Mouse (Mus musculus) B cell, adult 2 months (primary cell): Measurements from ENCODE around the gene Ctrb1.

ENCODE experiments used
- DNase-seq, 2 experiments: peaks; one replicate each; pipeline ENCODE4 v3.0.0; 2022

Gene Ctrb1

DNA sequence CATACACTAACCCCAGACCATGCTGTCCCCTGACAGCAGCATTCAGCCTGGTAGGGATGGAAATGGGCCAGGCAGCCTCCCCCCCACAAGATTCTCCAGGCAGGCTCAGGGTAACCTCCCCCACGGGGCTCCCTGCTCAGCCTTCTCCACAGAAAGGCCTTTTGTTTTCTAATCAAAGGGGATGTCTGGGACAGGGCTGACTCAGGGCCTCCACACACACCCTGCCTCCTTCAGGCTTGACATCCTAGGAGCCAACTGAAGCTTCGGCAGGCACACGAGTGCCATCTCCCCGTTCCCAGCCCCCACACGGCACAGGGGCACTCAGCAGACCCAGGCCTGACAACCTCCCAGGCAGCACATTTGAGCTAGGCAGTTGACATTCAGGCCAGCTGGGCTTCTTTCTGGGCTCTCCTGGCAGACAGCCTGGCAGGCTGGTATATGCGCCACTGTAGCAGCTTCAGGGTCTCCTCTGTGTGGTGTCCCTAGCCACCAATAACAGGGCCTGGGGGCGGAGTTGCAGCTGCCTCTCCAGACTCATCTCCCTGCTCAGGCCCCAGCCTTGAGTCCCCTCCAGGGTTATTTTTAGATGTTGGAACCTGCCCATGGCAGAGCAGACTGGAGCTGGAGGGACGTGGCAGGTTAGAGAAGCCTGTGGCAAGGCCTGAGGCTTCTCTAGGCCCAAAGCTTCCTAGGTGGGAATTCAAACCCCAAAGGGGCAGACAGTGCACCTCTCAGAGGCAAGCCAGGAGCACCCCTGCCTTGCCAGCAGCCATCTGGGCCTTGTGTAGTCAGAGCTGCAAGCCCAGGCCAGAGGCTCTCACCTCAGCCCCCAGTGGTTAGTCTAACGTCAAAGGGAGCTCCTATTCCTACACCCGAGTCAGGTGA, 26.0 kb upstream of the Ctrb1 start:
- DNase-seq, result no peak

DNA sequence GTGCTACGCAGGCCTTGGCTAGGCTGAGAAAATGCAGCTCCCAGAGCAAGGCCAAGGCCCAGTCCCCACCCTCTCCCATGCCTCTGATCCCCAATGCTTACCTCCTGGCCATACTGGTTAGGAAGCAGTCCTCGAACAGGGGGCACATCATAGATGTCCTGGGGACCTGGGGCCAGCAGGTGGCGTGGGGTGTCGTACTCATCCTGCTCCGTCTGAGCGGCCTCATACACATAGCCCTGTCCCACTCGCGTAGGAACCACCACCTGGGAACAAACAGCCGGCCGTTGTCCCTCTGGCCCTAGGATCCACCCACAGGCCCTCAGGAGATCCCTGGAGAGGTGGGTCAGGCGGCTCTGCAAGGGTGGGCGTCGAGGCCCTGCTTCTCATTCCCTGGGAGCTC, 24.7 kb upstream of the Ctrb1 start:
- DNase-seq, result no peak

DNA sequence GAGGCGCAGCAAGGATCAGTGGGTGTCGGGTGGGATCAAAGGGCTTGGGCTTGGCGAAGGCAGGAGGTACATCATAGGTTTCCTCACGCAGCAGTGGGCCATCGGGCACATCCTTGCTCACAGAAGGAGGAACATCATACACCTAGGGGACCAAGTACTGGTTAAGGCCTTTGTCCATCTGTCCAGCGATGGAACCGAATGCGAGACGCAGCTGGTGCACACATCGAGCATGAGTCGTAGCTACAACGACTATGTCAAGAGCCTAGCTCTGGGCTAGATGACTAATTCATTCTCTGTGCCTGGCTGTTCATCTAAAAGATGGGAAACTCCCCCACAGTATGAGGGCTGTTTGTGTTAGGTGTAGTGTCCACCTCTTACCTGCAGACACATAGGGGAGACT, 23.5 kb upstream of the Ctrb1 start:
- DNase-seq, result no peak

DNA sequence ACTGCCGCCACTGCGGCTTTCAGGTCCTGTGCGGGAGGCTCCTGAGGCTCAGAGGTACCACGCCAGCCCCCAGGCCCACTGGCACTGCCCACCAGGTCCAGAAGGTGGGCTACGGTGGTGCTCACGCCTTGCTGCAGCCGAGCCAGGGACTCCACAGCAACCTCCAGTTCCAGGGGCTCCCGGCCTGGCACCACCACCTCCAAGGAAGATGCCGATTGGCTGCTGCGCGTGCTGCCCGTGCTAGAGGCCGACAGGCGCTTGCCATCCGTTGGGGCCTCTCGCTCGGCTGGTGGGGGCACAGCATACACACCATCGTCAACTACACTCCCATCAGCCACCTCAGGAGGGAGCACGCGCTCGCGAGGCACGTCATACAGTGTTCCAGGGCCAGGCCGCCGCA, 23.0 kb upstream of the Ctrb1 start:
- no peak for DNase-seq

DNA sequence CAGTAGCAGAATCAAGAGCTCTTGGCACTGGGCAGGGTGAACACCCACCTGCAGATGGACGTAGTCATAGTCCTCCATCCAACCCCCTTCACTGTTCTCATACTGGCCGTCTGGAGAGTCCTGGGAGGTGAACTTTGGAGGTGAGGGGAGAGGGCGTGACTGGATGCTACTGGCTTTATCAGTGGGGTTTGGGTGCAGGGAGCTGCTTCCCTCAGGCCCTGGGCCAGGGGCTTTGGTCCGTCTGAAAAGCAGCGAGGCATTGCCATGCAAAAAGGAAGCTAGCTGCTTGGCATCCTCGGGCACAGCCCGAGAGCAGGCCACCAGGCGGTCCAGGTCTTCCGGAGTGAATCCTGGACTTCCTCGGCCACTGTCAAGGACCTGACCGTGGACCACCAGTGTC, 22.5 kb upstream of the Ctrb1 start:
- no peak for DNase-seq

DNA sequence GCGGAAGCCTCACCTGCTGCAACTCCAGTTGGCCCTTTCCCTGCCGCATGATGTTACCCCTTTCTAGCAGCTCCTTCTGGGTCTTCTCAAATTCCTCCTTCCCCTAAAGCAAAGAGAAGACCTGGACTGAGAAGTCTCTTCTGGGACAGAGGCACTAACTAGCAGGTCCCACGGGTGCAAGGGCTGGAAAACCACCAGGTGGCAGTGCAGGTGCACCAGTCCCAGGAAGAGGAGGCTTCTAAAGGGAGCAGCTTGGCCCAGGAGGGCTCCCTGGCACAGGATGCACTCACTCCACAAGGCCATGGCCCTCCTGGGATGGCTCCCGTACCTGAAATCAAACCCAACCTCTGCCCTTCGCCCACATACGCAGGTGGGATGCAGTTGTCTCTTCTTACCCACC, 21.8 kb upstream of the Ctrb1 start:
- peak; percentile 67 to 72 for DNase-seq

DNA sequence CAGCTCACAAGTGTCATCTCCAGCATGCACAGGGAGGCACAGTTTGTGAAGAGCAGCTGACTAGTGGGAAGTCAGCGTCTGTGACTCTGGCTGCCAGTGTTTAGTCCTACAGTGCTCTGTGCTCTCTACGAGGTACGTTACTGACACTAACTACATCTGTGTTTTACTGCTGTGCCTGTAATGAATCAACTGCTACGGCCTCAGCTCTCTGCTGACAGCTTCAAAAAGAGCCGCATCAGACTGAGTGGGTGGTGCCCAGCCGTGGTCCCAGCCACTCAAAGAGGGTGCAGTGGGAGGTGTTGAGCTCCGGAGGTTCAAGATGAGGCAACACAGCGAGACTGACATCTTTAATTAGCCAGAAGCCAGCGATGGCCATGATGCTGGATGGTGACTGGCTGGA, 21.3 kb upstream of the Ctrb1 start:
- no peak for DNase-seq

DNA sequence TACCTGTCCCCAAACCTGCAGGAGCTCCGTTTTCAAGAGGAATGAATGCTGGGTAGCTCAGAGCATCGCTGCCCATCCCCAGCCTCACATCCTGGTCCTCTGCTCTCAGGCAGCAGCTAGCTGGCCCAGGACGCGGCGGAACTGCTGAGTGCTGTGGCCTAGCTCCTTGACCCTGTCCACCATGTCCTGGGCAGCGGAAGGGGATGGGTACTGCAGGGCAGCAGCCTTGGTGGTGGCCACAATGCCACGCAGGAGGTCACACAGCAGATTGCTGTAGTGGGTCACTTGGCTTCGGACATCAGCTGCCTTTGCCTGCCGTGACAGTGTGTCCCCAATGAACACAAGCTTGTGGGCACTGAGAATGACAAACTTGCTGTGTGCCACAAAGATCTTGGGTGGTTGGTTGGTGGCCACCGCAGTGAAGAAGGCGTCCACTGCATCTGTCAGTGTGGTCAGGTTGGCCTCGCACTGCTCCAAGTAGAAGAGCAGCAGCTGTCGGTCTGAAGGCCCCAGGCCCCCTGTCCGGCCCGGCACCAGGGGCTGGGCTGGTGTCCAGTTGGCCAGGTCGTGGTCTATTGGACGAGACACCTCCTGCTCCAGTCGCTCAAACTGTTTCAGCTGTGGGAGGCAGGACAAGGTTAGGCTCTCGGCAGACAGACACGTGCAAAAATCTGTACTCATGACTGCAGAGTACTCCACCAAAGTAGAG, 20.1 kb upstream of the Ctrb1 start:
- DNase-seq, result no peak

DNA sequence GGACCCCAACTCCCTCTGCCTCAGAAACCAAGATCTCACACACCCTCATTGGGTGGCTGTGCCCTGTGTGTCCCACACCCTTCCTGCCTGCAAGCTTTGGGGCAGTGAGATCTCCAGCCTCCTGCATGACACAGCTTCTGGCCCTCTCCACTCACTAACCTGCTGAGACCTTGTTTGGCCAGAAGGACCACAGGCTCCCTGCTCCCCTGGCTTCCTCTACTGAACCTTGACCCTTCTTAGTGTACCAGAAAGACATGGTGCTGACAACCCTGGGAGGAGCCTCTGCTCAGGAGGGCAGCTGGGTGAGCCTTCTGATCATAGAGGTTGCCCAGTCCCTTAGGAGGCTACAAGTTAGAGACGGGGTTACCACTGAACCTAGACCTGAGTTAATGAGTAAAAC, 18.4 kb upstream of the Ctrb1 start:
- DNase-seq, result no peak

DNA sequence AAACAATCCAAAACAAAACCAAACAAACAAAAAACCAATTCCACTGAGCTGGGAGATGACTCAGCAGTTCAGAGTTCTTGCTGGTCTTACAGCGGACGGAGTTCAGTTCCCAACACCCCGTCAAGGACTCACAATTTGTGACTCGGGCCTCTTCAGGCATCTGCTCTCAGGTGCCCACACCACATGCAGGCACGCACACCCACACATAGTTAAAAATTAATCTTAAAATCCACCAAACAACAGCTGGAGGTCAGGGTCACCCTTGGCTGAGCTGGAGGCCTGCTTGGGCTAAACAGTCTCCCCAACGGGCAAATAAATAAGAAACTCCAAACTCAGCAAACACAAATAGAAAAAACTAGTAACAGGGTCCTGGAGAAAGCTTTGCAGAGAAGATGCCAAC, 17.5 kb upstream of the Ctrb1 start:
- DNase-seq, result no peak

DNA sequence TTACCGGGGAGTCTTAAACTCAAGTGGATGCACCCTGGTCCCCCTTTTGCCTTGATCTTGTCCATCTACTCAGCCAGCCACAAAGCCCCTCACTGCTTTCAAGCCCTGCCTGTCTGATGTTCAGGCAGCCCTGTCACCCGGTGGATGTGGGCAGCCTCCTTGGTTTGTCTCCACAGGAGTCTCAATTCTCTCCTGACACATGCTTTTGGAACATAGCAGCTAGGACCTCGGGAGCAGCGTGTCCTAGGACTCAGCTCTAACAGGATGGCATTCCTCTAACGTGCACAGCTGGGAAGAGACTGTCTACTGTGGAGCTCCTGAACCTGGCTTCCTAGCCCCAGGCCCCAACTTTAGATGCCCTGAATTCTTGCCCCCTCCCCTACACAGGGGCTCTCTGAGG, 14.9 kb upstream of the Ctrb1 start:
- no peak for DNase-seq

DNA sequence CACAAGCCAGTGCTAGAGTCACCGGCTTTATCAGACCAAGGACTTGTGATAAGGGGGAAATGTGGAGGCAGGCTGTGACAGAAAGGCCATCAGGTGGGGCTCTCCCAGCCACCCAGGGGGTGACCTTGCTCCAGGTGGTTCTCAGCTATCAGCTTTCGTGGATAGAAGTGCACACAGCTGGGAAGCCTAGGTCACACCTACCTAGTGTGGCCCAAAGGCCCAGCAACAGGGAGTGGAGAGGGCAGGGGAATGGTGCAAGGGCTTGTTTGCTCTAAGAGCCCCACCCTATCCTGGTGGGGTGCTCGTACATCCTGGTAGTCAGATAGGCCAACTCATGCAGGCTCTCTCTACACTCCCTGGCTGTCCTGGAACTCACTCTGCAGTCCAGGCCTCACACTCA, 14.4 kb upstream of the Ctrb1 start:
- no peak for DNase-seq

DNA sequence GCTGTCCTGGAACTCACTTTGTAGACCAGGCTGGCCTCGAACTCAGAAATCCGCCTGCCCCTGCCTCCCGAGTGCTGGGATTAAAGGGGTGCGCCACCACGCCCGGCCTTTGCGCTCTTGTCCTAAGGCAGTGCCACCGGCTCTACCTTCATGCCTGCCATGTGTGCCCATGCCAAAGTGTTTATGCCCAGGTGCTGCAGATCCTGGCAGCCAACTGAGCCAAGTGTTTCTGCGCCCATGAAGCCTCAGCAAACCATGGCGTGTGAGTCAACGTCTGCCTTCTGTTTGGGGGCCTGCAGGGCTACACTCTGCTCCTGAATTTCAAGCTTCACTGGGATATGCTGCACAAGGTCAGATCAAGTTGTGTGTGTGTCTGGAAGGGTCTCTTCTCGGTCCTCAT, 13.8 kb upstream of the Ctrb1 start:
- no peak for DNase-seq

DNA sequence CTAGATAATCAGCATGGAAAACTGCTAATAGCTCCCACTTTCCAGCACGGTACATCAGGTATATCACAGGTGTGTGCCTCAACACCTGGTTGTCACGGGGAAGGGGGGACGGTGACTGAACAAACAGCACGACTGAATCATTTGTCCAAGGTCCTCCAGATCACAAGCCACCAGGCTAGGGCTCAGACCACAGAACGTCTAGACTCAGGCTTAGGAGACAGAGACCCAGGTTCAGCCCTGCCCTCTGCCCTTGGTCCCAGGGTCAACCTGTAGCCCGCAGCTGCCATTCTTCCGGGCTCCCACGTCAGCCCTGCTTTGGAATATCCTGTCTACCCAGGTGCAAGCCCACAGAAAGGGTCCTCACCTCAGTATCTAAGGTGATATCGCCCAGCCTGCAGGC, 10.6 kb upstream of the Ctrb1 start:
- DNase-seq, result no peak

DNA sequence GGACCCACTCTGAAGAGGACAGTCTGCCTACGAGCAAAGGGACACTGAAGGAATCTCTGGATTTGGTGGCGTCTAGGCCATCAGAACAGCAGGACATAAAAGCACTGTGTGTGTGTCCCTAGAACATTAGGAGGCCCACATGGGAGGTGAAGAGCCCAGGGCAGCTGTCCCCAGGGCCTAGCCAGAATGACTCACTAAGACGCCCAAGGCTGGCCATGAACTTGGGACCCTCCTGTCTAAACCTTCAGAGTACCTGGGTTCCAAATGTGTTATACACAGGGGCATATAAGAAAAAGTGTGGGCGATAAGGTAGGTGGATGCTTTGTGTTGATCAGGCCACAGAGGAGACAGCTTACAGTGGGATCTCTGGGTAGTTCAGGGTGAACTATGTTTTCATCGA, 9.9 kb upstream of the Ctrb1 start:
- no peak for DNase-seq

DNA sequence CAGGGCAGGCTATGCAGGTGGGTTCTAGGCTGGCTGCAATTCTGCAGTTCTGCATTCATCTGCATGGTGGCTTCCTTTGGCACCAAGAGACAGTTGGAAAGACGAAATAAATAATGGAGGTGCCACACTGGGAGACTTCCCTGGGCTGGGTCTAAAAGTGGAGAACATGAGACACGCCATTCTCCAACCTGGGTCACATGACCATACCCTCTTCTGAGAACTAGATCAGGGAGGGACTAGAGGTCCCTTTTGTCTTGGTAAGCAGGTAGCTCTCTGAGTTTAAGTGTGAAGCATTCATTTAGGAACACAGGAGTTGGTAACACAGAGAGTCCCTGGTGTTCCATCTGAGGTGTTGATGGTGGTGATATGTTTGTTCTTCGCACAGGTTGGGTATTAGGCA, 9.4 kb upstream of the Ctrb1 start:
- no peak for DNase-seq

DNA sequence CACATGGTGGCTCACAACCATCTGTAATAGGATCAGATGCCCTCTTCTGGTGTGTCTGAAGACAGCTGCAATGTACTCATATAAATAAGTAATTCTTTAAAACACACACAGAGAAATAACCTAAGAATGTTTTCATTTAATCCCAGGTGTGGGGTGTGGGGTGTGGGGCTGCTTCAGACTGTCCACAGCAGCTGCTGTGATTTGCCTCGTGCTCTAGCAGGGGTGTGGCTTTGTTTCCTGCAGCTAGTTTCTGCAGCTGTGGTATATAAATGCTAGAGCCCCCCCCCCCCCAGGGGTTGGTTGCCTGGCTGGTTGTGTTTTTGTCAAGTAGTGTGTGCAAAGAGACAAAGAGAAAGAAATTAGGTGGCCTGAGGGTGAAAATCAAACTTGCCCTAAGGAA, 8.2 kb upstream of the Ctrb1 start:
- DNase-seq, result no peak

DNA sequence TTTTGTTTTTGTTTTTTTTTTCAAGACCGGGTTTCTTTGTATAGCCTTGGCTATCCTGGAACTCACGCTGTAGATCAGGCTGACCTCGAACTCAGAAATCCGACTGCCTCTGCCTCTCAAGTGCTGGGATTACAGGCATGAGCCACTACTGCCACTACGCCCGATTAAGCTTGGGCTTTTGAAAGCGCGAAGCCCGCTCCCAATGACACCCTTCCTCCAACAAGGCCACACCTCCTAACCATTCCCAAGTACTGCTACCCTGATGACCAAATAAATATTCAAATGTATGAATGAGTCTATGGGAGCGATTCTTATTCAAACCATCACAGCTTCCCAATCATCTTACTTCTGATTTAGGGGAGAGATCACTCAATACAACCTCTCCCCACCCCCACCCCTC, 6.8 kb upstream of the Ctrb1 start:
- DNase-seq, result no peak

DNA sequence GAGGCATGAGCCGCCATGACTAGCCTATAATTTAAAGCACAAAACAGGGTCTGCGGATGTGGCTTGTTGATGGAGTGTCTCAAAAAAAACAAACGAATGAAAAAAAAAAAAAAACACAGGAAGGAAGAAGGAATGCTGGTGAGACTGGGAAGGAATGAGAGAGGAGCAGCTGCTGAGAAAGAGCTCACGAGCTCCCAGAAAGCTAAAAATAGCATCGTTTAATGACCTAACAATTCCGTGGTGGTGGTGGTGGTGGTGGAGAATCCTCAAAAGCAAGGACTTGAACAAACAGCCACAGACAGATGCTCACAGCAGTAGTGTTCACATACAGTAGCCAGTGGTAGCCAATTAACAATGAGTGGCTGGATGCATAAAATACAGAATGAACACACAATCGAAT, 4.6 kb upstream of the Ctrb1 start:
- DNase-seq, result no peak

DNA sequence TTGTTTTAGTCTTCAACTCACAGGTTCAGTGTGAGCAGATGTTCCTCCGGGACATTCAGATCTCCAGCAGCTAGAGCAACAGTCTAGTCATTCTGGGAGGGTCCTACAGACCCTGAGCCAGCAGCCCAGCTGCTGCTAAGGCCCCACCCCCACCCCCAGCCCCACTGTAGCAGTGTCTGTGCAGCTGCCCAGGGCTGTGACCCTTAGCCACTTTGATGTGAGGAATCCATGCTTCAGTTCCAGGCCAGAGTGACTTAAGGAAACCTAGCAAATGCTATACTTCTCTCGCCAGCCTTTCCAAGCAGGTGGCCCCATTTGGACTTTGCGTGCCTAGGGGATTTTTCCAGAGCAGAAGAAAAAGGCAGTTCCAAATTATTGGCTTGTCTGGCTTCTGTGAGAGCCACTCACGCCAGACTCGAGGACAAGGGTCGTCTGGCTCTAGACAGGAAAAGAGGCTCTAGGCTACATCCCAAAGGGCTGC, 2.5 kb upstream of the Ctrb1 start:
- DNase-seq, result no peak

DNA sequence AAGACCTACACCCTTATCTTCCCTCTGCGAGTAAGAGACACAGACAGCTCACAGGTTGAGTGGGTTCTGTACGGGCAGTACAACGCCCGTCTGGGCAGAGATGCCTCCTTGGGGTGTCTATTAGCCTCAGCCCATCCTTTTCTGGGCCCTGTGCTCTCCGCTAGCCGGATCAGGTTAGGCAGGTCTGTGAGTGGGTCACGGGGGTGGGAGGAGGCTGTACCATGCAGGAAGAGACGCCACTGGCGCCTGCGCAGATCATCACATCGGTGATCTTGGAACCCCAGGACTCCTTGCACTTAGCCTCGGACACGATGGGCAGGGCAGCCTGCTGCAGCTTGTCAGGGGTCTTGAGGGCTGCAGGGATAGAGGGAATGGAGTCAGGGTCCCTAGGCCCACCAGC, 3.9 kb downstream of the Ctrb1 start:
- DNase-seq, result no peak

DNA sequence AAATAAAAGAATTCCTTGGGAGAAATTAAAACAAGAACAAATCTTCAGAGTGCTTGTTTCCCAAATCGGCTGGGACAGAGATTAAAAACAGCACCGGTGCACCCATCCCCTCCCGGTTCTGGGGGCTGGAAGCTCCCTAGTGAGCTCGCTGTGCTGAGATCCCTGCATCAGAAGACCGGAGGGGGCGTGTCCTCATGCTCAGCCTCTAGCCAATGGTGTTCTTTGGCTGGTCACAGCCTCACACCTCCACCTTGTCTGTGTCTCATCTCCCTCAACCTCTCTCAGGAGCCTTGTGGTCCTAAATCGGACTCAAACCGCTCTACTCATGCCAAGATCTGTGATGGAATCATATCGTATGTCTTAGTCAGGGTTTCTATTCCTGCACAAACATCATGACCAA, 8.3 kb downstream of the Ctrb1 start:
- no peak for DNase-seq

DNA sequence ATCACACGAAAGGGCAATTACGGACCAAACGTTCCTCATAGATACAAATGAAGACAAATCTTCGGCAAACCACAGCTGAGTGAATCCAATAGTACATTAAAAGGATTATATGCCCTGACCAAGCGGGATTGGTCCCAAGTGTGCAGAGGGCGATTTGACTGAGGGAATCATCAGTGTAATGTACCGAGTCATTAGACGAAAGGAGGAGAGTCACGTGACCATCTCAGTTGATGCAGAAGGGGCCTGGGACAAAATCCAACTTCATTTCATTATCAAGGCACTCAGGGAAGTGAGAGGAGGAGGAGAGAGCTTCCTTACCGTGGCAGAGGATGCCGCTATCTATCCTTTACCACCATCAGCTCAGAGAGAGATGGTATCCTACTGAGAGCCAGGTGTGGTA, 9.7 kb downstream of the Ctrb1 start:
- DNase-seq, result no peak

DNA sequence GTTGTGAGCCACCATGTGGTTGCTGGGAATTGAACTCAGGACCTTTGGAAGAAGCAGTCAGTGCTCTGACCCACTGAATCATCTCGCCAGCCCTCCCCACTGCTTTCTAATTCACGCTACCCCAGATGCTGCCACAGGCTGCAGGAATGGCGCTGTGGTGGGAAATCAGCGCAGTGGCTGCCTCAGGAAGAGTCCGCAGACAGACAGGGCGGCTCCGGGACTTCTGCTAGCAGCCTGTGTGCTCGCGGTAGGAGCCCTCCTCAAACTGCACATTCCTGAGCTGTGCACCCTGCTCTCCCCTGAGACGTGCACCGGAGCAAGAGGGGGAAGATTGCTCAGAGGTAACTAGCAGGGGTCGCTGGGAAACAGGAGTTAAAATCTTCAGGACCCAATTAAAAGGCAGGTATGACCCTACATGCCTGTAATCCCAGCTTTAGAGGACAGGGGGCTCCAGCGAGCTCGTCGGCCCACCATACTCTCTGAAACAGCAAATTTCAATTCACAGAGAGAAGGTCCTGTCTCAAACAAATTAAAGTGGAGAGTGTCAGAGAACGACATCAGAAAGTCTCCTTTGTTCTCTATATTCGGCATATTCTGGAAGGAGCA, 10.3 kb downstream of the Ctrb1 start:
- no peak for DNase-seq
